Mouse (Mus musculus) MEL (cell line): ENCODE results near the gene Cbl.

ENCODE experiments used
- GABPA ChIP-seq: IDR thresholded peaks from 2 replicates; pipeline ENCODE4 v1.6.1; 2012; ENCODE audit warnings: low read depth, mild to moderate bottlenecking, inconsistent platforms, low read length, improper control_type of control experiment, moderate library complexity
- NELFE ChIP-seq: IDR thresholded peaks from 2 replicates; pipeline ENCODE4 v1.6.1; 2011; ENCODE audit warnings: low read depth, low read length, improper control_type of control experiment
- NRF1 ChIP-seq: IDR thresholded peaks from 2 replicates; pipeline ENCODE4 v1.6.1; 2014; ENCODE audit warnings: low read depth, mild to moderate bottlenecking, inconsistent platforms, low read length, improper control_type of control experiment, moderate library complexity; ENCODE audit not compliant: poor library complexity, insufficient read depth, severe bottlenecking
- POLR2AphosphoS2 ChIP-seq: IDR thresholded peaks from 2 replicates; pipeline ENCODE4 v1.6.1; 2011; ENCODE audit warnings: low read length, improper control_type of control experiment
- ZNF384 ChIP-seq: IDR thresholded peaks from 2 replicates; pipeline ENCODE4 v1.6.1; 2012; ENCODE audit warnings: low read depth, mild to moderate bottlenecking, inconsistent platforms, low read length, improper control_type of control experiment

- TF ChIP-seq GABPA (no peak), POLR2AphosphoS2 (no peak), NELFE (no peak), ZNF384 (no peak), NRF1 (no peak)
These were observed 37.5 kb downstream of the Cbl start for GRCm38 (mm10) chr9:44196354-44196753.
